Mouse (Mus musculus): ENCODE measurements around the gene Zkscan1.
"Not testable (repeated sequence)": the region's sequence is repeated elsewhere in the genome, so short reads cannot be mapped to it uniquely, and the experiment has no call there.

The Zkscan1 gene

GRCm38 (mm10) chr5:138084996-138085395 lies at the start of gene Zkscan1:
TSS of gene Zkscan1 (plus strand) at chr5:138085084.
- DNase-seq = peak; percentile 85

- not testable (repeated sequence) for DNase-seq
These were observed 32.0 kb upstream of the Zkscan1 start, which contains the start of gene Smok3c for GRCm38 (mm10) chr5:138052894-138053293. TSS of gene Smok3c (plus strand) at chr5:138053194.

- DNase-seq = no peak
These were observed 11.1 kb upstream of the Zkscan1 start for GRCm38 (mm10) chr5:138073803-138074202.

- peak; percentile 28 for DNase-seq
These were observed 9.2 kb upstream of the Zkscan1 start for GRCm38 (mm10) chr5:138075684-138076083.

GRCm38 (mm10) chr5:138076148-138076547 lies 8.7 kb upstream of the Zkscan1 start:
- DNase-seq = no peak

- no peak for DNase-seq
These were observed 4.4 kb upstream of the Zkscan1 start for GRCm38 (mm10) chr5:138080456-138080855.

- DNase-seq = no peak
These were observed 3.4 kb upstream of the Zkscan1 start for GRCm38 (mm10) chr5:138081446-138081845.

- DNase-seq = no peak
These were observed 1.5 kb upstream of the Zkscan1 start for GRCm38 (mm10) chr5:138083318-138083900.

- DNase-seq = no peak
These were observed 948 bp upstream of the Zkscan1 start for GRCm38 (mm10) chr5:138083936-138084335.

GRCm38 (mm10) chr5:138084507-138084906 lies 377 bp upstream of the Zkscan1 start:
- no peak for DNase-seq

- DNase-seq = no peak
These were observed 582 bp downstream of the Zkscan1 start for GRCm38 (mm10) chr5:138085421-138085911.

GRCm38 (mm10) chr5:138086842-138087241 lies 2.0 kb downstream of the Zkscan1 start:
- no peak for DNase-seq

GRCm38 (mm10) chr5:138088366-138088765 lies 3.5 kb downstream of the Zkscan1 start:
- DNase-seq = peak; percentile 72

GRCm38 (mm10) chr5:138089108-138089551 lies 4.2 kb downstream of the Zkscan1 start:
- peak; percentile 87 for DNase-seq

- no peak for DNase-seq
These were observed 5.4 kb downstream of the Zkscan1 start for GRCm38 (mm10) chr5:138090271-138090670.

- DNase-seq = no peak
These were observed 5.9 kb downstream of the Zkscan1 start for GRCm38 (mm10) chr5:138090737-138091136.

GRCm38 (mm10) chr5:138092771-138093170 lies 7.9 kb downstream of the Zkscan1 start:
- no peak for DNase-seq

- no peak for DNase-seq
These were observed 9.6 kb downstream of the Zkscan1 start for GRCm38 (mm10) chr5:138094474-138094873.

- no peak for DNase-seq
These were observed 20.1 kb downstream of the Zkscan1 start for GRCm38 (mm10) chr5:138104976-138105375.

- DNase-seq = no peak
These were observed 22.2 kb downstream of the Zkscan1 start for GRCm38 (mm10) chr5:138107130-138107529.

GRCm38 (mm10) chr5:138109847-138110396 lies 25.0 kb downstream of the Zkscan1 start:
- DNase-seq = not testable (repeated sequence)

- peak; percentile 84 for DNase-seq
These were observed 31.6 kb downstream of the Zkscan1 start, which contains the start of gene Zscan21 for GRCm38 (mm10) chr5:138116255-138117198. TSS of gene Zscan21 (plus strand) at chr5:138116903.
